Mouse (Mus musculus) midbrain, postnatal 0 days (tissue): ENCODE measurements at regions not wholly inside any gene's neighbourhood (a gene's known extent, or its start where the extent isn't known, plus 50 kb on each side); places are given as distances from the start of the nearest gene placed in this dataset.

Experiments
- ATAC-seq: fragments of 200-750 bp; cut with Nextera tagmentation; 2 replicates; pipeline ENCODE4 v1.8.0; 2017; ENCODE audit warnings: moderate number of reproducible peaks, mild to moderate bottlenecking, moderate TSS enrichment, moderate library complexity; ENCODE audit not compliant: low FRiP score
- DNase-seq: peaks from one replicate; pipeline ENCODE4 v3.0.0-alpha.2; 2015; ENCODE audit warnings: low spot score
- H3K27ac ChIP-seq: fragments of 300-500 bp; sonication (generic); 2 replicates; pipeline ENCODE4 v1.5.1; 2014; ENCODE audit warnings: low read depth, mild to moderate bottlenecking, low read length, mixed read lengths
- H3K27me3 ChIP-seq: fragments of 300-500 bp; sonication (generic); 2 replicates; pipeline ENCODE4 v1.6.1; 2014; ENCODE audit warnings: low read length, control low read depth, mixed read lengths; ENCODE audit not compliant: insufficient read depth
- H3K36me3 ChIP-seq: fragments of 300-500 bp; sonication (generic); 2 replicates; pipeline ENCODE4 v1.6.1; 2014; ENCODE audit warnings: low read length, control low read depth, mixed read lengths; ENCODE audit not compliant: insufficient read depth
- H3K4me1 ChIP-seq: fragments of 300-500 bp; sonication (generic); 2 replicates; pipeline ENCODE4 v1.6.1; 2014; ENCODE audit warnings: mild to moderate bottlenecking, control low read depth, antibody characterized with exemption, low read length, mixed read lengths; ENCODE audit not compliant: insufficient read depth
- H3K4me2 ChIP-seq: fragments of 300-500 bp; sonication (generic); 2 replicates; pipeline ENCODE4 v1.6.1; 2014; ENCODE audit warnings: low read depth, mild to moderate bottlenecking, low read length, mixed read lengths; ENCODE audit not compliant: poor library complexity, severe bottlenecking
- H3K4me3 ChIP-seq: fragments of 300-500 bp; sonication (generic); 2 replicates; pipeline ENCODE4 v1.5.1; 2014; ENCODE audit warnings: low read depth, mild to moderate bottlenecking, low read length, moderate library complexity
- H3K9ac ChIP-seq: fragments of 300-500 bp; sonication (generic); replicated peaks from 2 replicates; pipeline ENCODE4 v1.6.1; 2014; ENCODE audit warnings: mild to moderate bottlenecking, low read length, moderate library complexity, mixed read lengths; ENCODE audit not compliant: poor library complexity, severe bottlenecking
- H3K9me3 ChIP-seq: fragments of 300-500 bp; sonication (generic); 2 replicates; pipeline ENCODE4 v1.6.1; 2016; ENCODE audit warnings: low read length, control low read depth
- CTCF ChIP-seq: IDR thresholded peaks from 2 replicates; pipeline ENCODE4 v1.5.1; 2016; ENCODE audit warnings: antibody characterized with exemption, mild to moderate bottlenecking
- WGBS: fragments of 180-500 bp; shearing (Covaris S2); extraction: QIAGEN DNeasy Blood & Tissue Kit; methylation state at CpG from one replicate; pipeline ENCODE4 v1.1.7; 2014; 5-methylcytosine and 5-hydroxymethylcytosine counted together

- WGBS, result 40% methylated on average over 5 of the region's 5 CpGs
- no peak overlapping the region for H3K27ac ChIP-seq
- H3K9ac ChIP-seq, result no peak overlapping the region
- H3K27me3 ChIP-seq, result no peaks in the 10 kb centered on the region
- H3K9me3 ChIP-seq, result no peaks in the 10 kb centered on the region
- peak; percentile 52 for DNase-seq
- H3K36me3 ChIP-seq, result no peaks in the 10 kb centered on the region
- no peak for TF ChIP-seq CTCF
- no peaks in the 10 kb centered on the region for H3K4me1 ChIP-seq
- no peak; the same call in 1 of the 2 replicates for ATAC-seq
- no peak overlapping the region for H3K4me2 ChIP-seq
- H3K4me3 ChIP-seq, result no peak overlapping the region
Observed at GRCm38 (mm10) chrX:145758406-145758805, 253.4 kb upstream of the Amot start.

GRCm38 (mm10) chrX:145753427-145753826 lies 248.4 kb upstream of the Amot start:
- Histone ChIP-seq H3K4me3 (no peak overlapping the region), H3K27ac (no peak overlapping the region), H3K36me3 (no peaks in the 10 kb centered on the region), H3K9me3 (no peaks in the 10 kb centered on the region), H3K4me1 (no peaks in the 10 kb centered on the region), H3K4me2 (no peak overlapping the region), H3K9ac (no peak overlapping the region), H3K27me3 (no peaks in the 10 kb centered on the region)
- no peak for DNase-seq
- no peak for TF ChIP-seq CTCF
- WGBS, result 91% methylated on average over 2 of the region's 2 CpGs
- no peak for ATAC-seq
